Mouse (Mus musculus) cerebellum, adult (tissue): Measurements from ENCODE around the gene Ncl.
"Not testable (repeated sequence)": the region's sequence is repeated elsewhere in the genome, so short reads cannot be mapped to it uniquely, and the experiment has no call there.

Source experiments
- ATAC-seq: cut with Nextera tagmentation; 2 replicates; pipeline ENCODE4 v1.9.2; 2017; ENCODE audit warnings: mild to moderate bottlenecking, moderate library complexity, mixed read lengths; ENCODE audit not compliant: insufficient number of reproducible peaks, low FRiP score, low TSS enrichment

Gene Ncl

GRCm38 (mm10) chr1:86361852-86362615 is 2.8 kb upstream of the Ncl start:
- no peak for ATAC-seq

GRCm38 (mm10) chr1:86360441-86360840 is 1.2 kb upstream of the Ncl start:
- ATAC-seq: no peak

- ATAC-seq: peak; percentile 9; the same call in 1 of the 2 replicates
Observed at GRCm38 (mm10) chr1:86359798-86360179, 589 bp upstream of the Ncl start.

- ATAC-seq: no peak; the same call in 1 of the 2 replicates
Observed at GRCm38 (mm10) chr1:86358229-86358905, 833 bp downstream of the Ncl start.

- ATAC-seq: no peak
Observed at GRCm38 (mm10) chr1:86354186-86354585, 5.0 kb downstream of the Ncl start.

GRCm38 (mm10) chr1:86350576-86350975 is 8.6 kb downstream of the Ncl start:
- ATAC-seq: no peak

- ATAC-seq: no peak
Observed at GRCm38 (mm10) chr1:86349696-86350095, 9.5 kb downstream of the Ncl start.

- ATAC-seq: no peak
Observed at GRCm38 (mm10) chr1:86349201-86349600, 10.0 kb downstream of the Ncl start.

GRCm38 (mm10) chr1:86348801-86349200 is 10.4 kb downstream of the Ncl start:
- ATAC-seq: no peak

GRCm38 (mm10) chr1:86348083-86348482 is 11.1 kb downstream of the Ncl start:
- no peak for ATAC-seq

GRCm38 (mm10) chr1:86347716-86348045 is 11.5 kb downstream of the Ncl start:
- no peak for ATAC-seq

- ATAC-seq: no peak
Observed at GRCm38 (mm10) chr1:86346851-86347715, 12.1 kb downstream of the Ncl start.

GRCm38 (mm10) chr1:86345956-86346355 is 13.2 kb downstream of the Ncl start:
- ATAC-seq: no peak

GRCm38 (mm10) chr1:86345069-86345468 is 14.1 kb downstream of the Ncl start:
- ATAC-seq: no peak

- no peak for ATAC-seq
Observed at GRCm38 (mm10) chr1:86343969-86344861, 15.0 kb downstream of the Ncl start.

GRCm38 (mm10) chr1:86343087-86343645 is 16.0 kb downstream of the Ncl start:
- ATAC-seq: no peak

GRCm38 (mm10) chr1:86342371-86342770 is 16.8 kb downstream of the Ncl start:
- no peak for ATAC-seq

GRCm38 (mm10) chr1:86341096-86341495 is 18.1 kb downstream of the Ncl start:
- not testable (repeated sequence) for ATAC-seq

GRCm38 (mm10) chr1:86339156-86339812 is 19.9 kb downstream of the Ncl start:
- ATAC-seq: peak; percentile 88
